Mouse (Mus musculus): ENCODE measurements around the gene Txk. TPM values are rescaled to one million over a fixed set of nuclear protein-coding genes. Genes with fewer than 3 reads are reported as not detected.

Txk gene
- polyA plus RNA-seq, 1 experiment from 2014 or later: 0.39 TPM

DNA sequence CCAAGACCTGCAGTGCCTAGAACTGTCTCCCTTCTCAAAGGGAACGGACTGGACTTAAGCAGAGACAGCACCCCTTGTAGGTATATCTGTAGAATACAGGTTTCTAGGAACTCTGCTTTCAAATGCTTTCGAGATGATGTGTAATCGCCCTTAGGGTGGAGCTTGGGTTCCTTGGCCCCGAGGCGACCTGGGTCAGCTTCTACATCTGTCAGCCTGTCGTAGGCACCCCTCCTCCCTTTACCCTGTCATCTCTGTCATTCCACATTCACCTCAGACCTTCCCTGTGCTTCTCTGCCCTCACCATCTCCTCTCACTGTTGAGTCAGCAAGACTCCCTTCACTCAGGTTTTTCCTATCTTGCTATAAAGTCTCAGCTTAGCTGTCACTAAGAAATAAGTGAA is 17.3 kb upstream of the Txk start:
- H3K36me3 ChIP-seq (ENCODE audit: control insufficient read depth, insufficient read depth): peaks cover 10% of the 10 kb centered on the region; the same call in 1 of the 2 replicates
- no peaks in the 10 kb centered on the region for H3K27me3 ChIP-seq (replicated peaks; ENCODE audit: control insufficient read depth, insufficient read depth, low read length)
- no peak overlapping the region for H3K4me3 ChIP-seq (ENCODE audit: low read depth, low read length)
- no peak overlapping the region for H3K27ac ChIP-seq (ENCODE audit: low read depth, low read length)
- 57% methylated on average over 6 of the region's 6 CpGs for WGBS
- H3K4me1 ChIP-seq (replicated peaks; ENCODE audit: control insufficient read depth, insufficient read depth, low read length): no peaks in the 10 kb centered on the region
- H3K9ac ChIP-seq (ENCODE audit: low read depth, low read length): no peak overlapping the region
- ATAC-seq: no peak
- no peaks in the 10 kb centered on the region for H3K9me3 ChIP-seq (ENCODE audit: control insufficient read depth)
- no peak for TF ChIP-seq CTCF (IDR thresholded peaks at IDR 0.05; ENCODE audit: low read depth)
- no peak overlapping the region for H3K4me2 ChIP-seq (replicated peaks; ENCODE audit: low read depth)

GRCm38 (mm10) chr5:72763546-72763945 is 11.0 kb upstream of the Txk start:
- no peak overlapping the region for H3K4me3 ChIP-seq (ENCODE audit: low read depth, low read length)
- 0 out of 2 replicates have a peak, but pooled peaks cover 3% of the 10 kb centered on the region for H3K4me1 ChIP-seq (replicated peaks; ENCODE audit: control insufficient read depth, insufficient read depth, low read length)
- peaks cover 27% of the 10 kb centered on the region for H3K36me3 ChIP-seq (ENCODE audit: control insufficient read depth, insufficient read depth)
- no peaks in the 10 kb centered on the region for H3K27me3 ChIP-seq (replicated peaks; ENCODE audit: control insufficient read depth, insufficient read depth, low read length)
- 79% methylated on average over 5 of the region's 5 CpGs for WGBS
- TF ChIP-seq CTCF (IDR thresholded peaks at IDR 0.05; ENCODE audit: low read depth): no peak
- H3K9ac ChIP-seq (ENCODE audit: low read depth, low read length): no peak overlapping the region
- H3K27ac ChIP-seq (ENCODE audit: low read depth, low read length): no peak overlapping the region
- no peak for ATAC-seq
- H3K9me3 ChIP-seq (ENCODE audit: control insufficient read depth): no peaks in the 10 kb centered on the region
- H3K4me2 ChIP-seq (replicated peaks; ENCODE audit: low read depth): no peak overlapping the region

DNA sequence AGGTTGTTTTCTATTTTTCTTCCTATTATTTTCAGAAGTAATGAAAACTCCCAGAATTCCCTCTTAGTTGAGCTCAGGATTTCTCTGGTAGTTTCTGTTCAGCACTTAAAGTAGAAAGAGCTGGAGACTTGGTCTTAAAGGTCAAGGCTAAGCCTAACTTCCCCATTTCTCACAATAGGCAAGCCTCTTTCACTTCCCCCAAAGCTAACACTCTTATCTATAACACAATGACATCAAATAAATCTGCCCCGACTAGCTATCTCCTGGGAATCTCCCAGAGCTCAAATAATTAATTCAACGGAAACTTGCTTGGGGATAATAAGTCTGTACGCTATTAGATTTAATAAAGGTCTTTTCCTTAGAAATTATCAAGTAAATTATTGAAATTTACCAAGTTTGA is 10.4 kb upstream of the Txk start:
- no peak overlapping the region for H3K4me2 ChIP-seq (replicated peaks; ENCODE audit: low read depth)
- H3K36me3 ChIP-seq (ENCODE audit: control insufficient read depth, insufficient read depth): peaks cover 23% of the 10 kb centered on the region
- no peaks in the 10 kb centered on the region for H3K27me3 ChIP-seq (replicated peaks; ENCODE audit: control insufficient read depth, insufficient read depth, low read length)
- 44% methylated on average over 3 of the region's 3 CpGs for WGBS
- H3K4me1 ChIP-seq (replicated peaks; ENCODE audit: control insufficient read depth, insufficient read depth, low read length): 0 out of 2 replicates have a peak, but pooled peaks cover 3% of the 10 kb centered on the region
- H3K9ac ChIP-seq (ENCODE audit: low read depth, low read length): no peak overlapping the region
- no peak overlapping the region for H3K27ac ChIP-seq (ENCODE audit: low read depth, low read length)
- no peak for TF ChIP-seq CTCF (IDR thresholded peaks at IDR 0.05; ENCODE audit: low read depth)
- no peak for ATAC-seq
- H3K9me3 ChIP-seq (ENCODE audit: control insufficient read depth): no peaks in the 10 kb centered on the region
- no peak overlapping the region for H3K4me3 ChIP-seq (ENCODE audit: low read depth, low read length)

DNA sequence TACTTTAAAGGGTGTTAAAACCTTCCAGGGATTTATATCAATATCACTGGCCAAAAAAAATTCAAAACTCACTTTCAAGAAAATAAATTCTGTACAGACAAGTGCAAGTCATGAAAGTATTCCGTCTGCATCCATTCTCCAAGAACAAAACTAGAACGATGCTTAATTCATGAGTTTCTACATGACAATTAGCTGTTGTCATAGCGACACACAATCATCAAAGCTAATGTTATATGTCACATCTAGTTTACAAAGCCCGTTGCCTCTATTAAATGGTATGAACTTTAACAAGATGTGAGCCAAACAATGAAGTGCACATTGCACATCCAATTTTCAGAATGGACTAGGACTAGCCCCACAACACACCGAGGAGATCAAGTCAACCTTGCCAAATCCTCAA is 9.2 kb upstream of the Txk start:
- peaks cover 17% of the 10 kb centered on the region for H3K36me3 ChIP-seq (ENCODE audit: control insufficient read depth, insufficient read depth)
- H3K4me3 ChIP-seq (ENCODE audit: low read depth, low read length): no peak overlapping the region
- no peak for TF ChIP-seq CTCF (IDR thresholded peaks at IDR 0.05; ENCODE audit: low read depth)
- no peaks in the 10 kb centered on the region for H3K9me3 ChIP-seq (ENCODE audit: control insufficient read depth)
- 0 out of 2 replicates have a peak, but pooled peaks cover 3% of the 10 kb centered on the region for H3K4me1 ChIP-seq (replicated peaks; ENCODE audit: control insufficient read depth, insufficient read depth, low read length)
- no peak overlapping the region for H3K27ac ChIP-seq (ENCODE audit: low read depth, low read length)
- no peak for ATAC-seq
- H3K9ac ChIP-seq (ENCODE audit: low read depth, low read length): no peak overlapping the region
- no peak overlapping the region for H3K4me2 ChIP-seq (replicated peaks; ENCODE audit: low read depth)
- whole genome bisulfite sequencing: 89% methylated on average over 5 of the region's 5 CpGs
- no peaks in the 10 kb centered on the region for H3K27me3 ChIP-seq (replicated peaks; ENCODE audit: control insufficient read depth, insufficient read depth, low read length)

DNA sequence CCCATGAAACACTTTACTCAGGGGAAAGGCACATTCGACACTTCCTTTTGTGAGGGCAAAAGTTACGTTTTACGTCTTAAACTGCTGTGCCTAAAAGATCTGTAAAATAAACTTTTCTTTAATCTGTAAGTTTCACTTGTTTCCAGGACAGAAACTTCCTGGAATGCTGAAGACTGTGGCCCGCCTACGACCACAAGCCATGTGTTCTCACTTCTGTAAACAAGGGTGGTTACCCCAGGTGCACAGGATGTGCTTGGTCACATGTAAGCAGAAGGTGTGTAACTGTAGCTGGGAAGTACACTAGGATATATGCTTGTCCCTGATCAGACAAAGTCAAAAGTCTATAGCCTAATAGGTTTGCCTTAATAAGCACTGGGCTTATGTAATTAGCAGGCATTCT is 8.7 kb upstream of the Txk start:
- Histone ChIP-seq H3K9me3 (ENCODE audit: control insufficient read depth) (no peaks in the 10 kb centered on the region), H3K9ac (ENCODE audit: low read depth, low read length) (no peak overlapping the region), H3K4me2 (replicated peaks; ENCODE audit: low read depth) (no peak overlapping the region), H3K4me1 (replicated peaks; ENCODE audit: control insufficient read depth, insufficient read depth, low read length) (0 out of 2 replicates have a peak, but pooled peaks cover 3% of the 10 kb centered on the region), H3K4me3 (ENCODE audit: low read depth, low read length) (no peak overlapping the region), H3K27ac (ENCODE audit: low read depth, low read length) (no peak overlapping the region), H3K27me3 (replicated peaks; ENCODE audit: control insufficient read depth, insufficient read depth, low read length) (no peaks in the 10 kb centered on the region), H3K36me3 (ENCODE audit: control insufficient read depth, insufficient read depth) (peaks cover 17% of the 10 kb centered on the region)
- no peak for TF ChIP-seq CTCF (IDR thresholded peaks at IDR 0.05; ENCODE audit: low read depth)
- 0 out of 2 replicates have a peak, but pooled peaks have one; percentile 23 for ATAC-seq
- WGBS: 51% methylated on average over 5 of the region's 5 CpGs

- TF ChIP-seq CTCF (IDR thresholded peaks at IDR 0.05; ENCODE audit: low read depth): peak; percentile 71
- WGBS: 72% methylated on average over 13 of the region's 13 CpGs
These were observed 6.6 kb upstream of the Txk start for GRCm38 (mm10) chr5:72758925-72759924.

More at GRCm38 (mm10) chr5:72758925-72759924, 6.6 kb upstream of the Txk start:
- peak; percentile 26; the same call in 1 of the 2 replicates for ATAC-seq
- Histone ChIP-seq H3K27ac (ENCODE audit: low read depth, low read length) (no peak overlapping the region), H3K4me3 (ENCODE audit: low read depth, low read length) (no peak overlapping the region), H3K27me3 (replicated peaks; ENCODE audit: control insufficient read depth, insufficient read depth, low read length) (no peaks in the 10 kb centered on the region), H3K4me2 (replicated peaks; ENCODE audit: low read depth) (no peak overlapping the region), H3K36me3 (ENCODE audit: control insufficient read depth, insufficient read depth) (peaks cover 20% of the 10 kb centered on the region), H3K4me1 (replicated peaks; ENCODE audit: control insufficient read depth, insufficient read depth, low read length) (0 out of 2 replicates have a peak, but pooled peaks cover 3% of the 10 kb centered on the region), H3K9me3 (ENCODE audit: control insufficient read depth) (no peaks in the 10 kb centered on the region), H3K9ac (ENCODE audit: low read depth, low read length) (no peak overlapping the region)

All from intestine, postnatal 0 days (tissue).